Mouse (Mus musculus): ENCODE results near the gene Baiap2l1. TPM values are rescaled to one million over a fixed set of nuclear protein-coding genes. Genes with fewer than 3 reads are reported as not detected.

Baiap2l1 gene
- polyA plus RNA-seq, 1 experiment from 2014 or later: 25.3 TPM

DNA sequence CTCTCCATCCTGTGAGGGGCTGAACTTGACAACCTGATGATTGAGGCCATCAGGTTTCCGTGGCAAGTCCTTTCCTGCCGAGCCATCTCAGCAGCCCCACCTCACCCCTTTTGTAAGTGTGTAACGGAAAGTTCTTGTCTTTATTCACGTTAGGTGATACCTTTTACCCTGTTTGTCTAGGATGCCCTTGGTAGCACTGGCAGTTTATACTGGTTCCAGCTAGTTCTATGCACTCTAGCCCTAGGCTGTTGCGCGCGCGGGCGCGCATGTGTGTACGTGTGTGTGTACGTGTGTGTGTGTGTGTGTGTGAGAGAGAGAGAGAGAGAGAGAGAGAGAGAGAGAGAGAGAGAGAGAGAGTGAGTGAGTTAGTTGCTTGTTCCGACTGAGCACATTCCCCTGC lies 94.4 kb downstream of the Baiap2l1 start:
- no peak for DNase-seq (ENCODE audit: low spot score)
- no peak for TF ChIP-seq CTCF (IDR thresholded peaks at IDR 0.05; ENCODE audit: low read depth)
- no peak for TF ChIP-seq EP300 (optimal IDR thresholded peaks at IDR 0.05)
- no peak overlapping the region for H3K4me3 ChIP-seq (ENCODE audit: low read depth, low read length)
- H3K27ac ChIP-seq (replicated peaks): no peak overlapping the region
- no peak overlapping the region for H3K4me2 ChIP-seq (replicated peaks; ENCODE audit: low read depth)
- H3K9ac ChIP-seq (ENCODE audit: low read length): no peak overlapping the region
- peaks cover 20% of the 10 kb centered on the region for H3K36me3 ChIP-seq (ENCODE audit: control insufficient read depth, insufficient read depth, low read length)
- no peak for ATAC-seq (ENCODE audit: low FRiP score, low TSS enrichment)
- no peaks in the 10 kb centered on the region for H3K9me3 ChIP-seq (ENCODE audit: control insufficient read depth, low read length)
- no peaks in the 10 kb centered on the region for H3K27me3 ChIP-seq (ENCODE audit: control insufficient read depth, insufficient read depth, low read length)
- peaks cover 5% of the 10 kb centered on the region for H3K4me1 ChIP-seq (replicated peaks; ENCODE audit: control insufficient read depth, insufficient read depth)
- 72% methylated on average over 13 of the region's 13 CpGs for WGBS

DNA sequence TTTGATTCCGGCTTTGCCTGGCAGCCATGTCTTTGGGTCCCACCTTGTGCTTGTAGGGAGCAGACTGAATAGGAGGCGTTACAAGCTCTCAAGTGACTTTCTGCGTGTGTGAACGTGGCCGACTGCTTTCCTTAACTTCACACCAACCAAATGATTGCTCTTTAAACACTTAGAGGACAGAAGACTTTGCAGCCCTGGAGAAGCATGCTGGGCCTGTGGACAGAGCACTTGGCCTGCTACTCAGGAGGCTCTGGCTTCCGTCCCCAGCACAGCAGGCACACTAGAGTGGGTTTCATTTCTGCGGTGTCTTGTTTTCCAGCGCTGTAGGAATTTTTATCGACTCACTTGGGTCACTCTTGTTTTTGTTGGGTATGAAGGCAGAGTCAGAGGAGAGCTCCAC lies 94.8 kb downstream of the Baiap2l1 start:
- H3K4me2 ChIP-seq (replicated peaks; ENCODE audit: low read depth): no peak overlapping the region
- DNase-seq (ENCODE audit: low spot score) (no peak), ATAC-seq (ENCODE audit: low FRiP score, low TSS enrichment) (no peak)
- no peaks in the 10 kb centered on the region for H3K27me3 ChIP-seq (ENCODE audit: control insufficient read depth, insufficient read depth, low read length)
- TF ChIP-seq CTCF (IDR thresholded peaks at IDR 0.05; ENCODE audit: low read depth) (no peak), EP300 (optimal IDR thresholded peaks at IDR 0.05) (no peak)
- WGBS: 61% methylated on average over 9 of the region's 9 CpGs
- H3K9ac ChIP-seq (ENCODE audit: low read length): no peak overlapping the region
- H3K36me3 ChIP-seq (ENCODE audit: control insufficient read depth, insufficient read depth, low read length): peaks cover 20% of the 10 kb centered on the region
- H3K4me1 ChIP-seq (replicated peaks; ENCODE audit: control insufficient read depth, insufficient read depth): peaks cover 9% of the 10 kb centered on the region
- H3K9me3 ChIP-seq (ENCODE audit: control insufficient read depth, low read length): no peaks in the 10 kb centered on the region
- no peak overlapping the region for H3K27ac ChIP-seq (replicated peaks)
- no peak overlapping the region for H3K4me3 ChIP-seq (ENCODE audit: low read depth, low read length)

DNA sequence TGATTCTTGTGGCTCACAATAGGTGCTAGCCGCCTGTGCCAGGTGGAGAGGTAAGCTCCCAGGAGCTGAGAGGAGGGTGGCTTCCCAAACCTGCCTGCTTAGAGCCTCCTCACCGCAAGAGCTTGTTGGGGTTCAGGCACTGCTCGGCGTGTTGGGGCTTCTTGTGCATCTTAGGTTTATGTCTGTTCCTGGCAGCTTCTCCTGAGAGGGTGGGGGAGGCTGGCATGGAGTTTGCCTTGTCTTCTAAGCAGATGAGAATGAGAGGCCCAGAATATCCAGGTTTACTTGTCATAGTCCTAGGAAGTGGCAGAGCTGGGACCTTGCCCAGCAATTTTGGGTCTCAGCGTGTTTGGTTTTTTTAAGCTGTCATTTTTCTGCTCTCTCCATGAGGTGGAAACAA lies 96.1 kb downstream of the Baiap2l1 start:
- no peak overlapping the region for H3K4me3 ChIP-seq (ENCODE audit: low read depth, low read length)
- TF ChIP-seq EP300 (optimal IDR thresholded peaks at IDR 0.05) (no peak), CTCF (IDR thresholded peaks at IDR 0.05; ENCODE audit: low read depth) (no peak)
- DNase-seq (ENCODE audit: low spot score): no peak
- no peaks in the 10 kb centered on the region for H3K27me3 ChIP-seq (ENCODE audit: control insufficient read depth, insufficient read depth, low read length)
- ATAC-seq (ENCODE audit: low FRiP score, low TSS enrichment): no peak
- 60% methylated on average over 5 of the region's 5 CpGs for WGBS
- H3K9ac ChIP-seq (ENCODE audit: low read length): no peak overlapping the region
- H3K9me3 ChIP-seq (ENCODE audit: control insufficient read depth, low read length): no peaks in the 10 kb centered on the region
- H3K27ac ChIP-seq (replicated peaks): no peak overlapping the region
- H3K4me2 ChIP-seq (replicated peaks; ENCODE audit: low read depth): no peak overlapping the region
- H3K36me3 ChIP-seq (ENCODE audit: control insufficient read depth, insufficient read depth, low read length): peaks cover 20% of the 10 kb centered on the region
- H3K4me1 ChIP-seq (replicated peaks; ENCODE audit: control insufficient read depth, insufficient read depth): peaks cover 13% of the 10 kb centered on the region

DNA sequence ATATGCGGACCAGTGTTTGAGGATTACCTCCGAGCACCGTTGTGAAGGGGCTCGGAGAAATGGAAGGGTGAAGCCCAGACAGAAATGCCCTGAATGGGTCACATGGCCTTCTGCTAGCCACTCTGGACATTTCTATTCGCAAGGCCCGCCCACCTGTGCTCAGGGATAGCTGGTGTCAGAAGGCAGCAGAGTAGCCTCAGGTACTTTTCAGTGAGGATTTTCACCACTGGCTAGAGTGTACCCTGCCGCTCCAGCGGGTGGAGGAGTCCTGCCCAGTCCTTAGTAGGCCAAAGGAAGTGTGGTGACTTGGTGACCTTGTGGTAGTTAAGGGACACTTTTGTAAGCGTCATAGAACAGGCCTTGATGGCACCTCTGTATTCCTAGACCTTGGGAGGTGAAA lies 96.6 kb downstream of the Baiap2l1 start:
- Histone ChIP-seq H3K9me3 (ENCODE audit: control insufficient read depth, low read length) (no peaks in the 10 kb centered on the region), H3K36me3 (ENCODE audit: control insufficient read depth, insufficient read depth, low read length) (peaks cover 16% of the 10 kb centered on the region), H3K4me2 (replicated peaks; ENCODE audit: low read depth) (no peak overlapping the region), H3K27ac (replicated peaks) (no peak overlapping the region), H3K27me3 (ENCODE audit: control insufficient read depth, insufficient read depth, low read length) (no peaks in the 10 kb centered on the region), H3K9ac (ENCODE audit: low read length) (no peak overlapping the region), H3K4me1 (replicated peaks; ENCODE audit: control insufficient read depth, insufficient read depth) (peaks cover 13% of the 10 kb centered on the region), H3K4me3 (ENCODE audit: low read depth, low read length) (no peak overlapping the region)
- TF ChIP-seq EP300 (optimal IDR thresholded peaks at IDR 0.05) (no peak), CTCF (IDR thresholded peaks at IDR 0.05; ENCODE audit: low read depth) (no peak)
- 66% methylated on average over 9 of the region's 9 CpGs for WGBS
- 0 out of 2 replicates have a peak, but pooled peaks have one; percentile 11 for ATAC-seq (ENCODE audit: low FRiP score, low TSS enrichment)
- DNase-seq (ENCODE audit: low spot score): peak; percentile 48

DNA sequence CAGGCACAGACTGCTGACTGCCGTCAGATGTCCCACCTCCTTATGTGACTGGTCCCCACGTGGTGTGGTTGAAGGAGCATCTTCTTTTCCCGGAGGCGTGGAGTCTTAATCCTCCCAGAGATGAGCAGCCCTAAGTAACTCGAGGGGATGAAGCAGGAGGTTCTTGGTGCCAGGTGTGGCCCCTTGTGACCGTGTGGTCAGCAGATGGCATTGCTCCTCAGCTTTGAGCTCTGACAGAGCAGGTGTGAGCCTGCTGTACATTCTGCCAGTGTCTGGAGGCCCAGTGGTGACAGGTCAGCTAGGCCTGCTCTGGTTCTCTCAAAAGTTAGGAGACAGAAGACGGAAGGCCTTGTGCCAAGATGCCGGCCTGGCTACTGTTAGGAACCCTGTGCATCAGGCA lies 97.4 kb downstream of the Baiap2l1 start:
- H3K36me3 ChIP-seq (ENCODE audit: control insufficient read depth, insufficient read depth, low read length): peaks cover 15% of the 10 kb centered on the region
- WGBS: 64% methylated on average over 8 of the region's 8 CpGs
- TF ChIP-seq CTCF (IDR thresholded peaks at IDR 0.05; ENCODE audit: low read depth): no peak
- TF ChIP-seq EP300 (optimal IDR thresholded peaks at IDR 0.05): no peak

DNA sequence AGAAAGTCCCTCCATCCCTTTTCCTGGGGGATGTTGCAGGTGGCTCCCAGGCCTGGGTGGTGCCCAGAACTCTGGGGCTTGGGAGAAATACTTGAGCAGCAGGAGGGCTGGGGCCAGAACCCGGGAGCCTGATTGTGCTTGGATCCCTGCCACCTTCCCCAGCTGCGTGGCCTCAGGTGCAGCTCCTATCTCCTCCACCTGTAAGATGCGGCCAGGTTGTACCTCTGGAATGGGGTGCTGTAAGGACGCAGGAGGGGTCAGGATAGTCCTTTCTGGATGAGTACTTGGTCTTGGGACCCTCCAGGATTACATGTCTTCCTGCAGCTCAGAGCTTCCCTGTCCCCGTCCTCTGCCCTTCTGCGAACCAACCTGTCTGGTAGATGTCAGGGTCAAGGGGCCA lies 98.7 kb downstream of the Baiap2l1 start:
- WGBS: 52% methylated on average over 6 of the region's 6 CpGs
- H3K9me3 ChIP-seq (ENCODE audit: control insufficient read depth, low read length): no peaks in the 10 kb centered on the region
- peak overlapping the region; percentile 100; the same call in 1 of the 2 replicates for H3K9ac ChIP-seq (ENCODE audit: low read length)
- peaks cover 6% of the 10 kb centered on the region; the same call in 1 of the 2 replicates for H3K36me3 ChIP-seq (ENCODE audit: control insufficient read depth, insufficient read depth, low read length)
- peak overlapping the region; percentile 64 for H3K4me2 ChIP-seq (replicated peaks; ENCODE audit: low read depth)
- DNase-seq (ENCODE audit: low spot score): peak; percentile 51
- peak overlapping the region; percentile 97; the same call in 1 of the 2 replicates for H3K4me3 ChIP-seq (ENCODE audit: low read depth, low read length)
- ATAC-seq (ENCODE audit: low FRiP score, low TSS enrichment): no peak
- TF ChIP-seq CTCF (IDR thresholded peaks at IDR 0.05; ENCODE audit: low read depth) (no peak), EP300 (optimal IDR thresholded peaks at IDR 0.05) (no peak)
- peaks cover 13% of the 10 kb centered on the region for H3K4me1 ChIP-seq (replicated peaks; ENCODE audit: control insufficient read depth, insufficient read depth)
- peak overlapping the region; percentile 70 for H3K27ac ChIP-seq (replicated peaks)
- no peaks in the 10 kb centered on the region for H3K27me3 ChIP-seq (ENCODE audit: control insufficient read depth, insufficient read depth, low read length)

More for the DNA sequence above, 97.4 kb downstream of the Baiap2l1 start:
- no peak for DNase-seq (ENCODE audit: low spot score)
- ATAC-seq (ENCODE audit: low FRiP score, low TSS enrichment): no peak
- Histone ChIP-seq H3K4me3 (ENCODE audit: low read depth, low read length) (no peak overlapping the region), H3K4me1 (replicated peaks; ENCODE audit: control insufficient read depth, insufficient read depth) (peaks cover 13% of the 10 kb centered on the region), H3K9ac (ENCODE audit: low read length) (no peak overlapping the region), H3K4me2 (replicated peaks; ENCODE audit: low read depth) (no peak overlapping the region), H3K27me3 (ENCODE audit: control insufficient read depth, insufficient read depth, low read length) (no peaks in the 10 kb centered on the region), H3K9me3 (ENCODE audit: control insufficient read depth, low read length) (no peaks in the 10 kb centered on the region), H3K27ac (replicated peaks) (no peak overlapping the region)
